Mouse (Mus musculus): Measurements from ENCODE around the gene Zmynd19.

GRCm38 (mm10) chr2:24929119-24929518 is 20.5 kb upstream of the Zmynd19 start:
- TF ChIP-seq CTCF (IDR thresholded peaks at IDR 0.05; ENCODE audit: low read depth, low read length) (no peak), POLR2A (IDR thresholded peaks at IDR 0.05; ENCODE audit: borderline replicate concordance, low read depth, low read length) (no peak)

All from bone marrow macrophage, adult 2 months (primary cell).